Mouse (Mus musculus) thymus, adult 2 months (tissue): ENCODE results near the gene Capn15.

Experiments used
- CTCF ChIP-seq: fragments of 200-500 bp; IDR thresholded peaks from 2 replicates; pipeline ENCODE4 v1.5.1; 2012; ENCODE audit warnings: mild to moderate bottlenecking, control low read depth, low read length, moderate library complexity, borderline replicate concordance; ENCODE audit not compliant: control insufficient read depth, poor library complexity, insufficient read depth; ENCODE audit errors: extremely low read depth
- POLR2A ChIP-seq: fragments of 200-500 bp; IDR thresholded peaks from 2 replicates; pipeline ENCODE4 v1.6.1; 2012; ENCODE audit warnings: mild to moderate bottlenecking, low read length, control low read depth, moderate library complexity; ENCODE audit not compliant: control insufficient read depth, poor library complexity, insufficient read depth; ENCODE audit errors: extremely low read depth

DNA sequence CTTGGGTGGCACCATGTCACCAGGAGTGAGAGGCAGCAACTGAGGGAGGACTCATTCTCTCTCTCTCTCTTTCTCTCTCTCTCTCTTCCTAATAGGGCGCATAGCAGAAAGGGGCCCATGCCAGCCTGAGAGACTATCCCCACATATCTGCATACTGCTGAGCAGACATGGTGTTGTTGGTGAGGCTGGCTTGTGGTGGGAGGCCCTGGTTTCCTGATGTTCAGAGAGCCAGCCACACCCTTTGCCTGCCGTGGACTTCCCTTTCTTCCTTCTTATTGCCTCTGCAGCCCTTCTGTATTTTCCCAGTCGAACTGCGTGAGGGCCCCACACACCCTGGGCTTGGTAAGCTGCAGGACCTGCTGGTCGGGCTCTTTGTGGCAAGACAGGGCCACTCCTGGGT is 4.7 kb upstream of the Capn15 start:
- no peak for TF ChIP-seq POLR2A
- no peak for TF ChIP-seq CTCF
